Mouse (Mus musculus) left cerebral cortex, postnatal 36 days (tissue): ENCODE measurements around the gene Dedd2. TPM values are rescaled to one million over a fixed set of nuclear protein-coding genes. Genes with fewer than 3 reads are reported as not detected.
"Not testable (repeated sequence)": the region's sequence is repeated elsewhere in the genome, so short reads cannot be mapped to it uniquely, and the experiment has no call there.

Experiments used
- DNase-seq, 2 experiments: peaks; one replicate each; pipeline ENCODE4 v3.0.0; 2021 to 2022; ENCODE audit warnings: low spot score in 2 of 2, mixed read lengths in 1 of 2
- intact Hi-C: fragments of 180-260 bp; cut with DNase I; formaldehyde crosslinking; loops from one replicate; pipeline ENCODE4 v1.15.1; 2025
- total RNA-seq, 2 experiments: library from RNA; stranded (reverse); gene quantifications; 2 replicates each; pipeline ENCODE4 v1.2.3; 2021

Dedd2 gene
- 10 to 100 TPM; 25.4 to 28.4 TPM for total RNA-seq

DNA sequence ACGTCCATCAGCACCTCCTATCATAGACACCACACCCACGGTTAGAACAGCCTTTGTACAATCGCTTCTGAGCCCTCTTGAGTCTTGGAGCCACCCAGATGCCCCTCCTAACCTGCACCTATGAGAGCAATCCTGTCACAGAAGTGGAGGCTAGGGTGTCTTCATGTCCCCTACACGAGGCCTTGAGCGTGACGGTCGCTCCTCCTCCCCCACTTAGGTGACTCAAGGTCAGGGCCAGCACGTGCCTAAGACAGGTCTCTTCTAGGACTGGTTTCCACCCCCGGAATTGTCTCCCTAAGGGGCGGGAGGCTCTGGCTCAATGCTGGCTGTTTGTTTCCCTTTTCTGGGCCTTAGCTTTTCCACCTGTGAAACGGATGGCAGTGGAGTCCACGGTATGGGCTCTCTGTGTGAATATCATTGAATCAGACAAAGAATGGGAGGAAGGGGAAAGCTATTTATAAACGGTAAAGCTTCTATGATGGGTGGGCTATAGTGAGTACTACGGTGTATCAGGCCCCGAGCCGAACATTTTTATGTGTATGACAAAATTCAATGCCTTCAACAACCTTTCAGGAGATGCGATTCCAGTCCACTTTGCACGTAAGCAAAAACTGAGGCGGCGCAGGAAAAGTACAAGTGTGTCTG is at the start of gene Dedd2:
TSS of gene Dedd2 (minus strand) at position 159 of the 645 bp plus-strand sequence.
- intact Hi-C loops = no loop called here
- DNase-seq = no peak

DNA sequence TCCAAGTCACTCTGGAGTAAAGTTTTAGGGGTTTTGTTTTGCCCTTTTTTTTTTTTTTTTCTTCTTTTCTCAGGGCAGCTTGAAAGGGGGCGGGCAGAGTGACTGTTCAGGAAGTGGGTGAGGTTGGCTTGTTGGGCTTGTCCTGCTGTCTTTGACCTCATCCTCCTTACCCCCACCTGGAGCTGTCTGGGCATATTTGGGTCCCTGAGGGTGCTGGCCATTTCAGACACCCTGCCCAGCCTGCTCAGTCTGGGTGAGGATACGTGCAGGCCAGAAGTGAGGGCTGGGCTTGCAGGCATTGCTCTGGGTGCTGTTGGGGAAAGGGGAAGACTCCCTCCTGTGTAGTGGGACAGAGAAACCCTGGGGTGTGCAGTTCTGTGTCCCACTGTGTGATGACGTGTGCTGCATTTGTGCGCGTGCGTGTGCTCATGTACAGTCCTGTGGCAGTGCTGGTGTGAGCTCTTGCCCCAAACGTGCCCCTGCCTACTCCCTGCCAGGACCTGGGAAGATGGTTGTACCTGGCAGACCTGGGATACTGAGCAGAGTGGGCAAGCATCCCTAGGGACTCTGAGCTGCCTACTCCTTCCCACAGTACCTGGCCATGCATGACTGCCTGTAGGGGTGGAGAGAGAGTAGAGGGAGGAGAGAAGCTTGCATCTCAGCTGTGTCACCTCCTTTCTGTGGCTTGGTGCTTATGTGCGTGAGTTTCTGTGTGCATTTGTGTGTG is 49.3 kb upstream of the Dedd2 start:
- DNase-seq = no peak
- intact Hi-C loops = no loop called here

DNA sequence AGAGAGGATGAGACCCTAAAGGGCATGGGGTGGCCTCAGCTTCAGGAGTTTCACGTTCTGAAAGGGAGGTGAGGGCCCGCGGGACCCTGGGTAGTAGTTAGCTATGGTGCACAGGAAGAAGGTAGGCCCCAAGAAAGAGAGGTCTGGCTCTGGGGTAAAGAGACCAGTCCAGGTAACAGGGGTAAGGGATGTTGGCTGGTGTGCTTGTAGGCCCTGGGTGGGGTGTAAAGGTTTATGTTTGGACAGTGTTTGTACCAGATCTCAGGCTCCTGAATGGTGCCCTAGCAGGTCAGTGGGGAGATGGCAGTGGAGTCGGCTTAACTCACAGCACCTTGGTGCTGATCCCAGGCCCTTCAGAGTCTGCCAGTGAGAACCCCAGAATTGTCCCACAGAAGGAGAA is 48.6 kb upstream of the Dedd2 start:
- intact Hi-C loops = no loop called here
- no peak for DNase-seq

DNA sequence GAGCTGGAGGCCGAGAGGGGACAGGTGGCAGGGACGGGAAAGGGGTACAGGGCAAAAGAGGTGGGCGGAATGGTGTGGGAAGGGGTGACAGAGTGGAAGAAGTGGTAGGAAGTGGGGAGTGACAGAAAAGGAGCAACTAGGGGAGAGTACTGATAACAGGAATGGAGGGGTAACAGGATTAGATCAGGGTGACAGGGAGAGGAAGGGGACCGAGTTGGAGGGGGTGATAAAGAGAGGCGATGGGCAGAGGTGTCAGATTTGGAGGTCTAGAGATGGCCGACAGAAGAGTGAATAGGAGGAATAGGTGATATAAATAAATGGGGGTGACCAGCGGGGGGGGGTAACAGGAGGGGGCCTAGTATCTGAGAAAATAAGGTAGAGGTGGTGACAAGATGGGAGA is 48.2 kb upstream of the Dedd2 start:
- no peak for DNase-seq
- intact Hi-C loops = no loop called here

DNA sequence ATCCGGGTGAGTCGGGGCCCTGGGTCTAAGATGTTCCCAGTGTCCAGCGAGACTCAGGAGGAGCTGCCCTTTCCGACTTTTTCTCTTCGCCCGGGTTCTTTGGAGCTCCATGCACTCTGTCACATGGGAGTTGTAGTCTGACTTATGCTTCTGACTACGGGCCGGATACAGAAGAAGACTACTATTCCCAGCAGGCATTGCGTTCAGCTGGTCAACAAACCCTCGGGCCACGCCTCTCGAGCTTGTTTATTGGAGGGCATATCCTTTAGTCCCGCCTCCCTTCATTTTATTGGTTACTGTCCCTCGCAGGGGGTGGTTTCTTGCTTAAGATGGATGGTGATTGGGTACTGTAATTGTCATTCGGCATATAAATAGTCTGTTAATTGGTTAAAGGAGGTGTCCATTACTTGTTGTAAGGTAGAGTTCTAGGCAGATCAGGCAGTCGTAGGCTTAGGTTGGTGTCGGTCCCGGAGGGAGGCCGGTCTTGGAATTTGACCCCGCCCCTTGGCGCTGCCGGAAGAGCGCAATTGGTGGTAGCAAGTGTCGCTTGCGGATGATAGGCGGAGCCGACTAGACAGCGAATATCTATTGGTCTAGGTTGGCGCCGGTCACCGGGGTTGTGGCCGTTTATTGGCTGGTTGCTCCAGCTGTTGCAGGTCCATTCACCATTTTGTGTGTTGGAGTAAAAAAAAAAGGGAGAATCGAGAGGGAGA is 47.5 kb upstream of the Dedd2 start:
- intact Hi-C loops = loop anchor here (2.0 kb wide), 1 partner anchor 17 kb away; the partner anchor contains the start of gene Erf
- DNase-seq = peak; percentile 99

DNA sequence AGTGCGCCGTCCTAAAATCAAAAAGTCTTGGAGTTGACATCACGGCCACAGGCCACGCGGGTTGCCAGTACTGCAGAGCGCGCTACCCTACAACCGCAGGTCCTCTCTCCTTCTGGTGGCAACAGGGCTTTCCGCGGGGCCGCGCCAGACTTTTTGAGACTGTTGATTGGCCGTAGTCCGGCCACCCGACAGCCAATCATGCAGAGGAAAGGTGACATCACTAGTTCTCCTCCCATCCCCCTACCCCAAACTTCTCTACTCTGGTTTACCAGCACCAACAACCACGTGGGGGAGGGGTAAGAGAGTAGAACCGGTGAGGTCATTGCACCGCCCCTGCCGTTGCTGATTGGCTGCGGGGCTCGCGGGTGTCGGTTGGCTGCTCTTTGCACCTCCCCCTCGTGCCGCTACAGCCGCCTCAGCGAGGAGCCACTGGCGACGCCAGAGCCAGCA is 46.9 kb upstream of the Dedd2 start, which contains the start of gene Cic:
TSS of gene Cic (plus strand) at position 404 of the 450 bp plus-strand sequence.
- DNase-seq = peak; percentile 99

DNA sequence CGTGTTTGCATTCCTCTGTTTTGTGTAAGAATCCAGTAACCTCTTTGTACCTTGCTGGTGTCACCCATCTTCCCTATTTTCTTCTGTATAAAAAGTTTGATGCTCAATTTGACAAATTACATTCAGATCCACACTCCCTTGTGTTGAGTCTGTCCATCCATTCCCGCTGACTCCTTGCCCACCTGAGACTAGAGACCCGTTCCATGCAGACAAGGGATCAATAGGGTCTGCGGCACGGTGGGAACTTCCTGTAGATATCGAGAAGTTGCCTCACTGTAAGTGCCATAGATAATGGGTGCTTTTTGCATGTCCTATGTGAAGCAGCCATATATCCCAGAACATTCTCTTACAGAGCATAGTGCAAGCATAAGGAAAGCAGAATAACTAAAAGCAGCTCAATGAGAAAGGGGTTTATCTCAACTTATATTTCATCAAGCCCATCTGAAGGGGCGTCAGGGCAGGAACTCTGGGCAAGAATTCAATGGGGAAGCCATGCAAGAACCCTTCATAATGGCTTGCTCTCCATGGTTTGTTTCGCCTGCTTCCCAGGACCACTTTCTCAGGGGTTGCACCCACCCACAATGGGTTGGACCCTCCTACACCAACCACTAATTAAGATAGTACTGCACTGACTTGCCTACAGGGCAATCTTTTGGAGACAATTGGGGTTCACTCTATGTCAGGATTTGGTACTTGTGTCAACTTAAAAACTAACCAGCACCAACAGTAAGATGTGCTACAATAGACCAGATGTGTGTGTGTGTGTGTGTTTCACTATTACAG is 46.0 kb upstream of the Dedd2 start:
- no peak for DNase-seq

More for the DNA sequence above, 46.9 kb upstream of the Dedd2 start, which contains the start of gene Cic:
- intact Hi-C loops = loop anchor here (2.0 kb wide), 1 partner anchor 17 kb away; the partner anchor contains the start of gene Erf

DNA sequence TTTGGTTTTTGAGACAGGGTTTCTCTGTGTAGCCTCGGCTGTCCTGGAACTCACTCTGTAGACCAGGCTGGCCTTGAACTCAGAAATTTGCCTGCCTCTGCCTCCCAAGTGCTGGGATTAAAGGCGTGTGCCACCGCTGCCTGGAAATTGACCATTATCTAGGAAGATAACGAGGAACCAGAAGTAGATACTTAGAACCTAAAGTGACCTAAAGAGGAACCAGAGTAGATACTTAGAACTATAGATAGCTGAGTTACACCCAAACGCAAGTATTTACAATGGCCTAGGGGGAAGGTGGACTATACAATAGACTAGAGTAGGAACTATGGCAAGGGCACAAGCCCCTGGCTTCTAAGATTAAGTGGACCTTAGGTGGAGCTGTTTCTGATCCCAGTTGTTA is 45.3 kb upstream of the Dedd2 start:
- not testable (repeated sequence) for DNase-seq
- intact Hi-C loops = loop anchor here (2.0 kb wide), 1 partner anchor 15 kb away; the partner anchor contains the start of gene Erf

More for the DNA sequence above, 46.0 kb upstream of the Dedd2 start:
- intact Hi-C loops = loop anchor here (2.0 kb wide), 1 partner anchor 16 kb away; the partner anchor contains the start of gene Erf

DNA sequence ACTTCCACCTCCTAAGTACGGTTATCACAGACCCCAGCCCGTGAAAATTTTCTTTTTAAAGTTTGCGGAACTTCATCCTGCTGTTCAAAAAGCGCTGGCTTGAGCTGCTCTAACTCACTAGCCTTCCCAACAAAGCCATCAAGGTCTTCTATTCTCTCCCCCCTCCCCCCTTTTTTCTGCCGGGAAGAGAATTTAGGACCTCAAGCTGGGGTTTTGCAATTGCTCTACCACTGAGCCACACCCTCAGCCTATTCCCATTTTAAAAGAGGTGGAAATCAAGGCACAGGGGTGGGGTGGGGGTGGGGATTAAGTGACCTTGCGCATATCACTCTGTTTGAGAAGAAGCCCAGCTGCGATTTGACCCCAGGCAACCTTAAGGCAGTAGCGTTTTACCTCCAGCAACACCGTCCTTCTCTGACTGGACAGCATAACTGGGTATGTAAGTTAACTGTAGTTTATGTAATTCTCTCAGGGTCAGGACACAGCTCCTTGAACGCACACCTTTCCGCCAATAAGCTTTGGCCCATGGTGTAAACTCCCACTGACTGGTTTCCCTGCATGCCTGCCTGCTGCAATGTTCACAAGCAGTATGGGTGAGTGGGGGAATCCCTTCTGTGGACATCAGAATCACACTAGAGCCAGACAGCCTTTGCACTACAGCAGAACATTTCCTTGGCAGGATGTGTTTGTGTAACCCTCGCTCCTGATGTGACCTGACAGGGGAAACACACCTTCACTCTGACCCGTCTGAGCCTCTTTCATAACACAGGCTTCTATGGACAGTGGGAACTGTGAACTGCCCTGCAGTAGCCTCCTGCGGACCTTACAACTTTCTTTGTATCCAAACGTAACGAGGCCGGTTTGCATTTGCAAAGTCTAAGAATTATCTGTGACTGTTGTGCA is 43.8 kb upstream of the Dedd2 start:
- DNase-seq = no peak
- intact Hi-C loops = no loop called here

DNA sequence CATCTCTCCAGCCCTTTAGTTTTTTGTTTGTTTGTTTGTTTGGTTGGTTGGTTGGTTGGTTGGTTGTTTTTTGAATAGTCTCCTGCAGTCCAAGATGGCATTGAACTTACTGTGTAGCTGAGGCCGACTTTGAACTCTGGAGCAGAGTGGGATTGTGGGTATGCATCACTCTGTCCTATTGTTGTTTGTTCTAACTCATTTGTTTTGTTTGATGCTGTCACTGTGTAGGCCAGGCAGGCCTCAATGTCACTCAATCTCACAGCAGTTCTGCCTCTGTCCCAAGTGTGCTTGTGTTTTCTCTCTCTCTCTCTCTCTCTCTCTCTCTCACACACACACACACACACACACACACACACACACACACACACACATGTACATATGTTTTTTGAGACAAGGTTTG is 41.5 kb upstream of the Dedd2 start:
- no peak for DNase-seq
- intact Hi-C loops = no loop called here

DNA sequence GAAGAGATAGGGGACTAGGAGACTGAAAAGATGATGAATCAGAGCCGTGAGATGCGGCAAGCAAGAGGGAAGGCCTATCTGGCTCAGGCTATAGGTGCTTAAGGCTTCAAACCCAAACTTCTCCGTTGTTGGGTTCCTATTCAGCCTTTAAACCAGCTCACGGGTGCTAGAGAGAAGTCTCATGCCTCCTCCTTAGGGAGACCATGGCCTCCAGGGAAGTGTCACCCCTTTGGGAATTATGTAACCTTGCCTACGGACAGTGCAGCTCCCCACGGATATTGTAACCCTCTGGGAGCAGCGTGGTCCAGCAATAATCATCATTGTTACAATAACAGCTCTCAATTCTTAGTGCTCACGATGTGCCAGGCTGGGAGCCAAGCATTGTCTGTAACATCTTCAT is 31.4 kb upstream of the Dedd2 start:
- no peak for DNase-seq
- intact Hi-C loops = loop anchor here (2.0 kb wide), 1 partner anchor 15 kb away; the partner anchor contains the start of gene Cic

DNA sequence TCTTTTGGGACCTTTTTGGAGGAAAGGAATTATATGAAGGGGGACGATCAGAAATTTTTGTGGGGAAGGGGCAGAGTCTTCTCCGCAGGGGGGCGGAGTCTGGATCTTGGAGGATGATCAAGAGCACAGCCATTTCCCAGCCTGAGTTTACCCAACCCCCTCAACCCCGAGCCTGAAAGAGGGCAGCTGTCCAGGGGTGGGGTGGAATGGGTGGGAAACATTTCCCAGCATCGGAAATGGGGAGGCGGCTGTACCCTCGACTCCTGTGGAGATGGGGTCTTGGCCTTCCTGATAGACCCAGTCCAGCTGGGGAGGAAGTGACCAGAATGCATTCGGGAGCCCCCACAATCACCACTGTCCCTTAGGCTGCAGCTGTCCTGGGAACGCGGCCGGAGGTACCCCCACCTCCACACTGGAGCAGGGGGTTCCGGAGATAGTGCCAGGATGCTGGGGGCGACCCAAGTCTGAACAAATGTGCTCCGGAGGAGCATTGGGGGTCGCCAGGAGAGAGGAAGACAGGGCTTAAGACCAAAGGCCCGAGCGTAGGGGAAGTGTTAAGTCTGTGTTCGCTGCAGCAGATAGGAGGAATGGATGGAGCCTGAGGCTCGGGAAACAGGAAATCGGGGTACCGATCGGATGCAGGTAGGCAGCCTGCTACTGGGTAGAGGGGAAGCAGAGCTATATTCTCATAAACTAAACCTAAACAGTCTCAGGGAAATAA is 30.8 kb upstream of the Dedd2 start:
- DNase-seq = no peak
- intact Hi-C loops = loop anchor here (2.0 kb wide), 1 partner anchor 16 kb away; the partner anchor contains the start of gene Cic

DNA sequence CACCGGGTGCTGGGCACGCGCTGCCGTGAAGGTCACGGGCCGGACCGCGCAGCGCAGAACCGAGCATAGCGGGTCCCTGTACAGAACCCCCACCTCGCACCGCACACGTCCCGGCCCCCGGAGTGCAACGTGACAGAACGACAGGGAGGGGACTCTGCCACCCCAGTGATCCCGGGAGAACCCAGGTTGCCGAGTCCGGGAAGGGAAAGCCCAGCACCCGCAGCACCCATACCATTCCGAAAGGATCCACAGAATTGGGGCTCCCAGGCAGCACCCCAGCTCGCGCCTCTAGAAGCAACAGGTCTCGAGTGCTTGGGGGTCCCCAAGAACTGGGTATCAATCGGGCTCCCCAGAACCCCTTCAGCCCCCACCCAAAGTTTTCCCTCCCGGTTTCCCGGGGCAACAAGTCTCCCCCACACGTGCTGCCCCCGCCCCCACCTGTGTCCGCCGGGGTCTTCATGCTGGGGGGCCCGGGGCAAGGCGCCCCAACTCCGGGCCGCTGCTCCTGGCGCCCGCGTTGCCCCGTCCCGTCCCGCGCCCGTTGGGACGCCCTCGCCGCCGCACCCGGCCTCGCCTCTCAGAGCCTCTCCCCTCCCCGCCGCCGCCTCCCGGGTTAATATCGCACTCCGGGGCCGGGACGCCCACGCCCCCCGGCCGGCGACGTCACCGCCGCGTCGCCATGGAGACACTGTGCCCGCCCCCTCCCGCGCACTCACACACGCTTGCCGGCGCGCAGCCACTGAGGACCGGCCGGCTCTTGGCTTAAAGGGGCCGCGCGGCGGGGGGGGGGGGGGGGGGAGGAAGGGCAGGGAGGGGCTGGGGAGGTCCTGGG is 29.9 kb upstream of the Dedd2 start, which contains the start of gene Erf:
TSS of gene Erf (minus strand) at position 621 of the 832 bp plus-strand sequence.
- peak; percentile 95 to 96 for DNase-seq
- intact Hi-C loops = loop anchor here (2.0 kb wide), 1 partner anchor 16 kb away; the partner anchor contains the start of gene Cic

DNA sequence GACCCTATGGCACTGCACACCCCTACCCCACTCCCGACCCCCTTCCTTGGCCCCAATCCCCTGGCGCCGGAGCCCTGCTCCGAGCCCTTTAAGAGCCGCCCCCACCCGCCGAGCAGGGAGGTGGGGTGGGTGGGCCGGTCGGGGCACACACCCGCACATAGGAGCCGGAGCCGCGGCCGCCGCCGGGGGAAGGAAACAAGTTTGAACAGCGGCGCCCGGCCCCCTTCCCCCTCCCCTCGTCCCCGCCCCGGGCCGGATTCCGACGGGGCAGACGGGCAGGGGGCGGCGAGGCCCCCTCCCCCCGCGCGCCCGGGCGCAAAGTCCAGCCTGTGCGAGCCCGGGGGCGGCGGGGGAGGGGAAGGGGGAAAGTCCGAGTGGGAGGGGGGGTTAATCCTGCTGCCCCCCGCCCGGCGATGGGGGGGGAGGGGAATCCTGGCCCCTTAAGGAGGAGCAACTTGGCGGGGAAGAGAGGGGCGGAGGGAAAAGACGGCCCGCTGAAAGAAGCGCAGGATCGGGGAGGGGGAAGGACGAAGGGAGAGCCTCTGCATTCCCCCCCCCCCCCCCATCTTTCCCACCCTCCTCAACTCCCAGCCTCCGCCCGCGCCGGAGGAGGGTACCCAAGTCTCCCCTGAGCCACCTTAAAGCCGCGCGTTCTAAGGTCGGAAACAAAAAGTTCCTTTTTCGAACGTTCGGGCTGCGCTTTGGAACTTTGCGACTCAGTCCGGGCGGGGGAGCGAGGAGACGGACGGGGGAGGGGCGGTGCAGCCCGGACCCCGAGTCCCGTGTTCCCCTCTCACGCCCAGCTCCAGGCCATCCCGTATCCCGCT is 29.1 kb upstream of the Dedd2 start:
- DNase-seq = peak; percentile 69 to 78
- intact Hi-C loops = loop anchor here (2.0 kb wide), 1 partner anchor 17 kb away; the partner anchor contains the start of gene Cic

DNA sequence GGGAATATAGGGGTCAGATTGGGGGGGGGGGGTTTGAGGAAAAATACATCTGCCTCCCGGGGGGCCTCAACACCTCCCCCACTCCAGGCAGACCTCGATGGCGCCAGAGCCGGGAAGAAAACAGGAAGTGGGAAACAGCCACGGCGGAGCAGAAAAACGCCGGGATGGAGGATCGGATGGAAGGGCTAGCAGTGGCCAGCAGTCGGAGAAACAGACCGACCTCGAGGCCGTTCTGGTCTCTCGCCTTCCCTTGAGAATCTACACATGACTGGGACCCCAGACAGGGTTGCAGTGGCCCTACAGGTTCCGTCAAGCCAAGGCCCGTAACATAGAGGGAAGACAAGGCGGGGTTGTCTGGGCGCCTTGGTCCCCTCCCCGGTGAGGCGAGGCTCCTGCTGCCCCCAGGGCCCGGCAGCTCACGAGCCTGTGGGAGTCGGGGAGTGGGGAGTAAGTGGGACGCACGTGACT is 28.5 kb upstream of the Dedd2 start:
- DNase-seq = no peak
- intact Hi-C loops = loop anchor here (1.0 kb wide), 1 partner anchor 30 kb away; no protein-coding TSS in a partner anchor
